Mouse (Mus musculus) thymus, adult 18-20 months (tissue): Measurements from ENCODE around the gene Ctbp2.

Experiments
- DNase-seq, 2 experiments: peaks; one replicate each; pipeline ENCODE4 v3.0.0; 2022; ENCODE audit warnings: mixed read lengths in 2 of 2

Gene Ctbp2

GRCm38 (mm10) chr7:133002271-133002670, 121.9 kb downstream of the Ctbp2 start:
- no peak for DNase-seq

GRCm38 (mm10) chr7:133001388-133001787, 122.8 kb downstream of the Ctbp2 start:
- DNase-seq, result no peak

- no peak for DNase-seq
Observed at GRCm38 (mm10) chr7:132999061-132999460, 125.1 kb downstream of the Ctbp2 start.

GRCm38 (mm10) chr7:132998639-132999038, 125.5 kb downstream of the Ctbp2 start:
- DNase-seq, result no peak

GRCm38 (mm10) chr7:132996391-132996790, 127.8 kb downstream of the Ctbp2 start:
- no peak for DNase-seq

GRCm38 (mm10) chr7:132994628-132995191, 129.4 kb downstream of the Ctbp2 start:
- DNase-seq, result no peak

GRCm38 (mm10) chr7:132994120-132994519, 130.0 kb downstream of the Ctbp2 start:
- no peak for DNase-seq

- no peak for DNase-seq
Observed at GRCm38 (mm10) chr7:132992967-132993615, 131.1 kb downstream of the Ctbp2 start.

- DNase-seq, result no peak
Observed at GRCm38 (mm10) chr7:132991240-132991900, 132.8 kb downstream of the Ctbp2 start.

- no peak for DNase-seq
Observed at GRCm38 (mm10) chr7:132989839-132990238, 134.3 kb downstream of the Ctbp2 start.

- no peak for DNase-seq
Observed at GRCm38 (mm10) chr7:132982639-132983038, 141.5 kb downstream of the Ctbp2 start.

- no peak for DNase-seq
Observed at GRCm38 (mm10) chr7:132977981-132978380, 146.2 kb downstream of the Ctbp2 start.

- no peak for DNase-seq
Observed at GRCm38 (mm10) chr7:132976079-132976478, 148.1 kb downstream of the Ctbp2 start.

GRCm38 (mm10) chr7:132972079-132972478, 152.1 kb downstream of the Ctbp2 start:
- no peak for DNase-seq

GRCm38 (mm10) chr7:132965707-132966106, 158.4 kb downstream of the Ctbp2 start:
- DNase-seq, result no peak

GRCm38 (mm10) chr7:132964395-132964794, 159.8 kb downstream of the Ctbp2 start:
- DNase-seq, result no peak

GRCm38 (mm10) chr7:132950613-132951012, 173.5 kb downstream of the Ctbp2 start:
- no peak for DNase-seq

GRCm38 (mm10) chr7:132949968-132950367, 174.2 kb downstream of the Ctbp2 start:
- DNase-seq, result no peak

- DNase-seq, result no peak
Observed at GRCm38 (mm10) chr7:132940569-132940968, 183.6 kb downstream of the Ctbp2 start.

GRCm38 (mm10) chr7:132939118-132939517, 185.0 kb downstream of the Ctbp2 start:
- no peak for DNase-seq
